Mouse (Mus musculus) liver, adult (tissue): ENCODE measurements around the gene Lrrc46.

ENCODE experiments used
- GATA4 ChIP-seq: IDR thresholded peaks from 2 replicates; pipeline ENCODE4 v1.6.1; 2014; ENCODE audit warnings: mild to moderate bottlenecking, low read length; ENCODE audit not compliant: insufficient replicate concordance

Lrrc46 gene

DNA sequence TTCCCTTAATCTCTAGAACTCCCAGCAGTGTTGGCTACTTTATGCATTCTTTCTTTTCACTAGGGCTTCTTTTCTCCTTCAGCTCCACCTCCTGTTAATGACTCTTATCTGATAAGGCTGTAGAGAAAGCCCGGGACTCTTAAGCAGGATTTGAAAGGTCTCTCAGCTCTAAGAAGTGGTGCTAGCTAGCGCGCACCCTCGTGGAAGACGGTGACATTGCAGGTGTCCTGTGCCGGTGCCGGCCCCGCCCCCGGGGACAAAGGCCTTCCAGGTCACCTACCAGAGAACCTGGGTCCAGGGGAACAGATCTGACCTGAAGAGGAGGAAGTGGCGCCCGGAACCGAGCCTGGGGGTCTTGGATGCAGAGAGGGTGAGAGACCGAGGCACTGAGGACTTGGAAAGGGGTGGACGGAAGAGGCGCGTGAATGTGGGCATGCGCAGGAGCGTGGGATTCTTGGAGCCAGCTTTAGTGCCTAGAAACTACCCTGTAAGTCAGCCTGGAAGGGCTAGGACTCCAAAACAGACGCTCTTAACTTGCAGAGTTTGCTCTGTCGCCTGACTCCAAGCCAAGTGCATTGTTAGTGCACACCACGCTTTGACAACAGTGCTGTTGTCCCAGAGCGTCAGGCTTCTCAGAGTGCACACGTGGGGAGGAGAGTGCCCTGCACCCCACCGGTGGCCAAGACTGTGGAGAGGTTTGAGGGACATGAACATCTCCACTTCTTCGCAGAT is 11.4 kb downstream of the Lrrc46 start, which contains the start of gene Scrn2:
Gene Scrn2, plus strand, starts transcription at position 253 of the 732 bp plus-strand sequence.
- no peak for TF ChIP-seq GATA4

DNA sequence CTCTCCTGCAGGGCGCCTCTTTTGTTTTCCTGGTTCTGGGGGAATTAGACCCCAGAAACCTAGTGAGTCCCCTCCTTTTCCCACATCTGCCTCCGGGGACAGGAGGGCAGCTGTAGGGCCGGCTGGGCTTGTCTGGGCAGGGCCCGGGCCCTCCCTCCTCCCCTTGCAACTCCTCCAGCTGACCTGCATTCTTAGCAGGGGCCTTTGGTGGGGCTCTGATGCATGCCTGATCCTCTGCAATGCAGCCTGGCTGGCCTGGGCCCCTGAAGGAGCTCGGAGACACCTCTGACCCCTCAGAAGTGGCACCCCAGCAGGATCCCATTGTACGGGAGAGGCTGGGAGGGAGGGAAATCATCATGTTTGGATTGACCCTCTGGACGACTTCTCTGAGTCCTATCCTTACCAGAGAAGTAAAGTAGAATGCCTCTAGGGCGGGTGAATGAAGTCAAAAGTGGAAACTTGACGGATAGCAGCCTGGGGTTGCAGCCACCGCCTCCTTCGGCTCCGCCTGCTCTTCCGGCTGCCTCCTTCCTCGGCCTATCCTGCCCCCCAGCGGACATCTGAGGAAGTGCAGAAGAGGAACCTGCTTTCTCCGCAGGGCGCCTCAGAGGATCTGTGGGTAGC is 15.4 kb downstream of the Lrrc46 start:
- TF ChIP-seq GATA4, result no peak

- peak; percentile 81 for TF ChIP-seq GATA4
These were observed 16.2 kb downstream of the Lrrc46 start for GRCm38 (mm10) chr11:97024977-97025376.

GRCm38 (mm10) chr11:97021873-97022484 is 19.2 kb downstream of the Lrrc46 start:
- TF ChIP-seq GATA4, result no peak

DNA sequence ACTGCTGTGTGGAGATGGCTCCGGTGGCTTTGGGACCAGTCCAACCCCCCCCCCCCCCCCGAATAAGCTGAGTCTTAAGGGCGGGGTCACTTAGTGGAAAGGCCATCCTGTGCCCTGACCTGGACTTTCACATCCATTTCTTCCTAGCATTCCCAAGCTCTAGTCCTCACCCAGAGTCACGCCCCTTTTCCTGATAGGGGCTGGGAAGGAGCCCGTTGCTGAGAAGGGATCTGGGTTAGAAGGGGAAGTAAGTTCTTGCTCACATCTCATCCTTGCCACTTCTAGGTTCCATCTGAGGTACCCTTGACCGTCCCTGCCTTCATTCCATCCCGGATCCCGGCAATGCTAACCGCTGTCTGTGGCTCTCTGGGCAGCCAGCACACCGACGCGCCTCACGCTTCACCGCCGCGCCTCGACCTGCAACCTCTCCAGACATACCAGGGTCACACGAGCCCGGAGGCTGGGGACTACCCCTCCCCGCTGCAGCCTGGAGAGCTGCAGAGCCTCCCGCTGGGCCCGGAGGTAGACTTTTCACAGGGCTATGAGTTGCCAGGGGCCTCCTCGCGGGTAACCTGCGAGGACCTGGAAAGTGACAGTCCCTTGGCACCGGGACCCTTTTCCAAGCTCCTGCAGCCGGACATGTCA is 20.0 kb downstream of the Lrrc46 start:
- TF ChIP-seq GATA4, result no peak

DNA sequence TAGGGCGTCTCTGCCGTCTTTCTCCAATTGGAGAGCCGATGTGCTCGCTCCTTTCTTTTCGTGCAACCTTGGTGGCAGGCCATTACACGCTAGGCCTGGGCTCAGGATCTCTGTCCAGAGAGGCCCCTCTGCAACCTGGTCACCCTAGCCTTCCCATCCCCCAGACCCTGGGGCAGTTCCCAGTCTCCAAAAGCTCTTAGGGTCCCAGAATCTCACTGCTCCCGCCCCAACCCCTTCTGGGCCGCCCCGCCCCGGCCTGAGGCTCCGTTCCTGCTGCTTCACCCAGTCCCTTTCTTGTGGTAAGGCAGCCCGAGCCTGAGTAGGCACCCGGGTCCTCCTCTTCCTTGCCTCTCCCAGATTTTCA is 21.9 kb downstream of the Lrrc46 start:
- TF ChIP-seq GATA4, result no peak

GRCm38 (mm10) chr11:97018583-97019344 is 22.4 kb downstream of the Lrrc46 start:
- TF ChIP-seq GATA4, result no peak

DNA sequence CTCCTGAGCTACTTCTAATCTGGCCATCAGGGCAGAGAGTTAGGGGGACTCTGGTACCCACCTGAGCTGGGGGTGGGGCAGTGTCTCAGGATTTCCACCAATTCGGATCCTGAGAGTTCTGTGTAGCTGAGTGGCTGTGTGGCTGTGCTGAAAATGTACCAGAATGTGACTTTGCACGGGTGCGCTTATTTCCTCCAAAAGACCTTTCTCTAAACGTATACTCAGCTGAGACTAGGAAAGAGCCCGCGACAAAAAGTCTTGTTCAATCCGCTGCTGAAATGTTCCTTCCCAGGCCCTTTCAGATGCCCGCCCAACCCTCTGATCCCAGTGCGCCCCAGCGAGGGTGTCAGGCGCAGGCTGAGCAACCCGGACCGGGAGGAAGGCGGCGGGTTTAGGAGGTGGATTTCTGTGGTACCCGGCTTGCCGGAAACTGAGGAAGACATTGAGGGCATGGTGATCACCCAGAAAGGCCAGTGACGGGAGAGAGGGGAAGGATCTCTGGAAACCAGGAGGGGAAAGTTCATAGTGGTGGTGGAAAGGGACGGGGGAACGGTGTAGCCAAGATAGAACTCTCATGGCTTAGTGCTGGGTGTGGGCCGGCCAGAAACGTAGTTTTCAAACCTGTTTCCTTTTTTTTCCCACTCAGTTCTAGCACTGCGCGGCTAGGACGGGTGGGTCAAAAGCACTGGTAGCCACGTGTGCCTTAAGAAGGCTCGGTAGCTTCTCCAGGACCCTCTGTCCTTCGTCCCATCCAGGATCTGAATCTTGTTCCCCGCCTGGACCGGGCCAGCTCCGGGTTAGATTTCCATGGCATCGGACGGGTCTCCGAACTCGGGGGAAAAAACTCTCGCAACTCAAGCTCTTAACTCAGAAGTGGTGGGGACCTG is 23.3 kb downstream of the Lrrc46 start:
- no peak for TF ChIP-seq GATA4

- no peak for TF ChIP-seq GATA4
These were observed 28.0 kb downstream of the Lrrc46 start, which contains the start of gene Sp6 for GRCm38 (mm10) chr11:97013121-97013670. Sp6 (plus strand) TSS chr11:97013394.

DNA sequence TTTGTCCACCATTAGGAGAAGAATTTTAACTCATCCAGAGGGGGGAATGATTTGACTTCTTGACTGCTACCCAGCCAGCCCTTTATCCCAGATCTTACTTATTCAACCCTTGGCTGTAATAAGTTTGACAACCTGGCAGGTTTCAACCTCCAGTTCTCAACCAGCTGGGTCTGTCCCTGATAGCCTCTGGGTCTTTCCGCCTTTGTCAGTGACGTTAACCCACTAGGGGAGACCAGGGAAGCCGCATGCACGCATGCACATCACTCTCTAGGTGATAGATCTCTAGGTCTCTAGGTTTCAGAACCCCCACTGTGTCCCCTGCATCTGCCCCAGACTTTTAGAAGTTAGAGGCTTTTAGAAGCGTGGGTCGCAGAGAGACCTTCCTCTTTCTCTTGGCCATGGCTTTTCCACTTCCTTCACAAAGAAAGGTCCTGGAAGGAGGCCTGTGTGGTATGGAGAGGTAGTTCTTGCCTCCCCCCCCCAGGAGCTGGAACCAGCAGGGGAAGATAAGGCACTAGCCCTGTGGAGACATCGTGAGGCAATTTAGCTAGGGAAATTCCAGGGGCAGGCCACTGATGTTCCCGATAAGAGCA is 31.9 kb downstream of the Lrrc46 start:
- no peak for TF ChIP-seq GATA4

DNA sequence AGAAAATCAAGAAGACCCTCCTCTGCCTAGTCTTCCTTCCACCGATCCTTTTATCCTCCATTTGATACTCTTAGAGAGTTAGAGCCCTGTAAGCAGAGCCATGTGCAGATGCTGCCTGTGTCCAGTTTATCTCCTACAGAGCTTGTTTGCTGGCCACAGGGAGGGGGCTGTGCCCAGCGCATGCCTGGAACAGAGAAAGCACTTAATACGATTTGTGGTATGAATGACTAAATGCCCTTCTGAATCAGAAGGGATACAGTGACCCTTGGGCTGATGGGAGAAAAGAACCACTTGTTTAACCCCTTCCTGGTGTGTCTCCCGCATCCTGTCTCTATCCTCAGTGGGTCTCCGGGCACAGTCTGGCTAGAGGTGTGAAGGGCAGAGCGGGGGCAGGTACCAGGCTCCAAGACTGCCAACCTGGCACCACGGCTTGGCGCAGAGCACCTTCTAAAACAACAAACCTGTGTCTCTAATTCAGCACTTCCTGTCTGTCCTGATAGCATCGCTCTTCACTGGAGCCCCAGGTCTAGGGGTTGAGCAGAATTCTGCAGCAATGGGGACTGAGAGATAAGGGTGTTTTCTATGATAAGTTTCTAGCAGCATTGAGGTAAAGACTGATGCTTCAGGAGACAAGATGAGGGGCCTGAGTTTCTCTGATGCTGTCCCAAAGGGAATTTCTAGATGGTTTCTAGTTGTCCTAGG is 34.0 kb downstream of the Lrrc46 start:
- TF ChIP-seq GATA4, result no peak

DNA sequence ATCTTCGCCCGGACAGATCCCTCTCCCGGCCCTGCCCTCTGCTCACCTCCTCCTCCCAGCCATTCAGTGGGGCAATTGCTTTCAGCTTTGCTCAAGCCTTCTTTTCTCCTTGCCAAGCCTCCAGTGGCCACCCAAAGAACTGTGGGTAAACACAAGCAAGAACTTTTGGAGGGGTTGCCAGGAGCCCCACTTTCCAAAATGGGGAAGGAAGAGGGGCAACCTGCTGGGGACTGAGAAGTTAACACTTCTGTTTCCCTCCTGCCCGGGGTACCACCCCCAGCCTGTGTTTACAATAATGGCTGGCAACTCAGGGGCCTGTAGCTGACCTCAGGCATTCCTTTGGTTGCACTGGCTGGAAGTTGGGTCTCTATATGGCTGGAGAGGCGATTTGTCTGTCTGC is 38.0 kb downstream of the Lrrc46 start:
- TF ChIP-seq GATA4, result no peak
